Mouse (Mus musculus) thymus, adult 18-20 months (tissue): ENCODE data around the gene Has1.
"Not testable (repeated sequence)": the region's sequence is repeated elsewhere in the genome, so short reads cannot be mapped to it uniquely, and the experiment has no call there.

Source experiments
- DNase-seq, 2 experiments: peaks; one replicate each; pipeline ENCODE4 v3.0.0; 2022; ENCODE audit warnings: mixed read lengths in 2 of 2

The Has1 gene

GRCm38 (mm10) chr17:17855064-17855838 is at the start of gene Has1:
TSS of gene Has1 (minus strand) at chr17:17855205.
- no peak for DNase-seq

- no peak for DNase-seq
These were observed 45.8 kb upstream of the Has1 start for GRCm38 (mm10) chr17:17900768-17901167.

- DNase-seq: no peak
These were observed 44.3 kb upstream of the Has1 start for GRCm38 (mm10) chr17:17899268-17899667.

- no peak for DNase-seq
These were observed 41.0 kb upstream of the Has1 start for GRCm38 (mm10) chr17:17896039-17896438.

- no peak for DNase-seq
These were observed 34.9 kb upstream of the Has1 start for GRCm38 (mm10) chr17:17889732-17890425.

- no peak for DNase-seq
These were observed 32.8 kb upstream of the Has1 start, which contains the start of the genes Fpr2 and Fpr3 for GRCm38 (mm10) chr17:17887774-17888248. TSS of gene Fpr2 (plus strand) at chr17:17887824. TSS of gene Fpr3 (plus strand) at chr17:17887852.

GRCm38 (mm10) chr17:17883840-17884239 is 28.8 kb upstream of the Has1 start, which contains the start of gene Fpr1:
TSS of gene Fpr1 (minus strand) at chr17:17883940.
- no peak for DNase-seq

GRCm38 (mm10) chr17:17882672-17883071 is 27.7 kb upstream of the Has1 start:
- DNase-seq: no peak

GRCm38 (mm10) chr17:17879347-17879746 is 24.3 kb upstream of the Has1 start:
- no peak for DNase-seq

- no peak for DNase-seq
These were observed 16.7 kb upstream of the Has1 start for GRCm38 (mm10) chr17:17871697-17872096.

GRCm38 (mm10) chr17:17870892-17871550 is 16.0 kb upstream of the Has1 start:
- no peak for DNase-seq

- no peak for DNase-seq
These were observed 11.9 kb upstream of the Has1 start for GRCm38 (mm10) chr17:17866801-17867469.

- DNase-seq: no peak
These were observed 10.2 kb upstream of the Has1 start for GRCm38 (mm10) chr17:17865168-17865567.

- no peak for DNase-seq
These were observed 7.4 kb upstream of the Has1 start for GRCm38 (mm10) chr17:17862360-17862759.

- no peak for DNase-seq
These were observed 5.1 kb upstream of the Has1 start for GRCm38 (mm10) chr17:17860110-17860509.

GRCm38 (mm10) chr17:17857446-17857845 is 2.4 kb upstream of the Has1 start:
- no peak for DNase-seq

GRCm38 (mm10) chr17:17856612-17857011 is 1.6 kb upstream of the Has1 start:
- no peak for DNase-seq

GRCm38 (mm10) chr17:17849906-17850712 is 4.9 kb downstream of the Has1 start:
- DNase-seq: no peak

- no peak for DNase-seq
These were observed 6.0 kb downstream of the Has1 start for GRCm38 (mm10) chr17:17848988-17849387.

GRCm38 (mm10) chr17:17845187-17846027 is 9.6 kb downstream of the Has1 start:
- DNase-seq: no peak

GRCm38 (mm10) chr17:17844606-17845005 is 10.4 kb downstream of the Has1 start:
- not testable (repeated sequence) for DNase-seq
